Mouse (Mus musculus) liver, postnatal 0 days (tissue): ENCODE data around the gene Lyz2. TPM values are rescaled to one million over a fixed set of nuclear protein-coding genes. Genes with fewer than 3 reads are reported as not detected.
"Not testable (repeated sequence)": the region's sequence is repeated elsewhere in the genome, so short reads cannot be mapped to it uniquely, and the experiment has no call there.

ENCODE experiments used
- ATAC-seq: fragments of 200-750 bp; cut with Nextera tagmentation; 2 replicates; pipeline ENCODE4 v1.8.0; 2017; ENCODE audit warnings: mild to moderate bottlenecking, moderate library complexity
- DNase-seq: peaks from one replicate; pipeline ENCODE4 v3.0.0-alpha.2; 2016
- H3K27ac ChIP-seq: fragments of 300-500 bp; sonication (generic); 2 replicates; pipeline ENCODE4 v1.5.1; 2014; ENCODE audit warnings: antibody characterized with exemption, moderate library complexity, mild to moderate bottlenecking, low read depth
- H3K27me3 ChIP-seq: fragments of 300-500 bp; sonication (generic); 2 replicates; pipeline ENCODE4 v1.6.1; 2014; ENCODE audit warnings: low read length, control low read depth, mixed read lengths; ENCODE audit not compliant: insufficient read depth
- H3K36me3 ChIP-seq: fragments of 300-500 bp; sonication (generic); replicated peaks from 2 replicates; pipeline ENCODE4 v1.6.1; 2014; ENCODE audit warnings: mild to moderate bottlenecking, control low read depth, low read length, moderate library complexity, mixed read lengths; ENCODE audit not compliant: insufficient read depth
- H3K4me1 ChIP-seq: fragments of 300-500 bp; sonication (generic); 2 replicates; pipeline ENCODE4 v1.6.1; 2014; ENCODE audit warnings: antibody characterized with exemption, mild to moderate bottlenecking, control low read depth; ENCODE audit not compliant: insufficient read depth
- H3K4me2 ChIP-seq: fragments of 300-500 bp; sonication (generic); 2 replicates; pipeline ENCODE4 v1.6.1; 2014; ENCODE audit warnings: low read depth, mild to moderate bottlenecking, low read length, moderate library complexity, mixed read lengths
- H3K4me3 ChIP-seq: fragments of 300-500 bp; sonication (generic); 2 replicates; pipeline ENCODE4 v1.5.1; 2014; ENCODE audit warnings: low read depth, low read length
- H3K9ac ChIP-seq: fragments of 300-500 bp; sonication (generic); replicated peaks from 2 replicates; pipeline ENCODE4 v1.6.1; 2014; ENCODE audit warnings: mild to moderate bottlenecking, moderate library complexity
- H3K9me3 ChIP-seq: fragments of 300-500 bp; sonication (generic); 2 replicates; pipeline ENCODE4 v1.6.1; 2016; ENCODE audit warnings: mild to moderate bottlenecking, control low read depth, low read length, mixed read lengths
- CTCF ChIP-seq: sonication (generic); IDR thresholded peaks from 2 replicates; pipeline ENCODE4 v1.5.1; 2016; ENCODE audit warnings: antibody characterized with exemption, low read depth
- EP300 ChIP-seq: IDR thresholded peaks from 2 replicates; pipeline ENCODE4 v1.6.1; 2016; ENCODE audit warnings: antibody characterized with exemption, low read depth, mild to moderate bottlenecking
- WGBS: fragments of 180-500 bp; shearing (Covaris S2); extraction: QIAGEN DNeasy Blood & Tissue Kit; methylation state at CpG from one replicate; pipeline ENCODE4 v1.1.7; 2014; ENCODE audit not compliant: insufficient replicate concordance; 5-methylcytosine and 5-hydroxymethylcytosine counted together
- polyA plus RNA-seq: library from polyadenylated mRNA; unstranded; fragments of >200 nt; fragmentation: Nextera tagmentation; extraction: Ambion mirVana; gene quantifications from 2 replicates; pipeline ENCODE4 v1.2.1, GENCODE M21; 2015

The Lyz2 gene
- polyA plus RNA-seq, 1 experiment from 2014 or later, result 556 TPM

- Histone ChIP-seq H3K9me3 (no peaks in the 10 kb centered on the region), H3K4me1 (no peaks in the 10 kb centered on the region), H3K9ac (no peak overlapping the region), H3K4me2 (no peak overlapping the region), H3K36me3 (no peaks in the 10 kb centered on the region), H3K27ac (no peak overlapping the region), H3K27me3 (no peaks in the 10 kb centered on the region), H3K4me3 (no peak overlapping the region)
- TF ChIP-seq CTCF, result no peak
- no peak for TF ChIP-seq EP300
- WGBS, result 54% methylated on average over 3 of the region's 3 CpGs
- DNase-seq (no peak), ATAC-seq (no peak)
These were observed 5.2 kb upstream of the Lyz2 start for GRCm38 (mm10) chr10:117287226-117287850.

GRCm38 (mm10) chr10:117286366-117286970 lies 4.3 kb upstream of the Lyz2 start:
- H3K27ac ChIP-seq, result no peak overlapping the region
- TF ChIP-seq EP300 (no peak), CTCF (no peak)
- no peak overlapping the region for H3K4me2 ChIP-seq
- H3K4me1 ChIP-seq, result no peaks in the 10 kb centered on the region
- no peaks in the 10 kb centered on the region for H3K9me3 ChIP-seq
- no peaks in the 10 kb centered on the region for H3K36me3 ChIP-seq
- no peak for DNase-seq
- no peak overlapping the region for H3K9ac ChIP-seq
- 86% methylated on average over 6 of the region's 6 CpGs for WGBS
- H3K4me3 ChIP-seq, result no peak overlapping the region
- H3K27me3 ChIP-seq, result no peaks in the 10 kb centered on the region
- ATAC-seq, result no peak

GRCm38 (mm10) chr10:117285584-117285983 lies 3.5 kb upstream of the Lyz2 start:
- not testable (repeated sequence) for H3K4me1 ChIP-seq, H3K9me3 ChIP-seq, H3K27me3 ChIP-seq, H3K4me3 ChIP-seq, H3K36me3 ChIP-seq, H3K9ac ChIP-seq, DNase-seq, ATAC-seq, H3K4me2 ChIP-seq
- WGBS, result 24% methylated on average over 2 of the region's 7 CpGs
- 0 out of 2 replicates have a peak overlapping the region, but pooled peaks have one; percentile 64 for H3K27ac ChIP-seq

GRCm38 (mm10) chr10:117284578-117285520 lies 2.7 kb upstream of the Lyz2 start:
- no peak overlapping the region for H3K4me3 ChIP-seq
- 67% methylated on average over 10 of the region's 10 CpGs for WGBS
- no peaks in the 10 kb centered on the region for H3K9me3 ChIP-seq
- H3K27ac ChIP-seq, result peak overlapping the region; percentile 64; the same call in 1 of the 2 replicates
- no peaks in the 10 kb centered on the region for H3K27me3 ChIP-seq
- TF ChIP-seq EP300, result no peak
- no peak for TF ChIP-seq CTCF
- H3K4me2 ChIP-seq, result peak overlapping the region; percentile 32; the same call in 1 of the 2 replicates
- DNase-seq, result no peak
- ATAC-seq, result no peak
- H3K4me1 ChIP-seq, result no peaks in the 10 kb centered on the region
- no peak overlapping the region for H3K9ac ChIP-seq
- no peaks in the 10 kb centered on the region for H3K36me3 ChIP-seq

- H3K27me3 ChIP-seq, result no peaks in the 10 kb centered on the region
- DNase-seq (no peak), ATAC-seq (no peak)
- no peaks in the 10 kb centered on the region for H3K36me3 ChIP-seq
- 70% methylated on average over 7 of the region's 7 CpGs for WGBS
- TF ChIP-seq CTCF, result no peak
- peak overlapping the region; percentile 32; the same call in 1 of the 2 replicates for H3K4me2 ChIP-seq
- H3K4me3 ChIP-seq, result no peak overlapping the region
- H3K9ac ChIP-seq, result no peak overlapping the region
- H3K9me3 ChIP-seq, result no peaks in the 10 kb centered on the region
- H3K4me1 ChIP-seq, result no peaks in the 10 kb centered on the region
- H3K27ac ChIP-seq, result no peak overlapping the region
These were observed 1.9 kb upstream of the Lyz2 start for GRCm38 (mm10) chr10:117283871-117284577.

GRCm38 (mm10) chr10:117283196-117283595 lies 1.1 kb upstream of the Lyz2 start:
- 60% methylated on average over 4 of the region's 4 CpGs for WGBS
- not testable (repeated sequence) for H3K36me3 ChIP-seq, H3K4me3 ChIP-seq, H3K27ac ChIP-seq, ATAC-seq, H3K27me3 ChIP-seq, H3K9me3 ChIP-seq, H3K4me1 ChIP-seq, H3K9ac ChIP-seq, DNase-seq
- H3K4me2 ChIP-seq, result 0 out of 2 replicates have a peak overlapping the region, but pooled peaks have one; percentile 6
